Comparison of ENCODE assay signal across 8 mouse cellular contexts in genomic region chr14:29178695-29179396, GRCm38 (mm10).
DNase-seq lines count a peak whose midpoint lies in the region; ATAC-seq and TF ChIP-seq lines count a peak whose summit lies in the region.

No protein-coding gene starts in this region.

- peak overlapping the region; percentile 32 for H3K4me2 ChIP-seq in heart, embryonic 12.5 days
- peak overlapping the region; percentile 38 for H3K4me2 ChIP-seq in hindbrain, postnatal 0 days (ENCODE audit: low read depth, low read length)
- peak overlapping the region; percentile 12; the same call in 1 of the 2 replicates for H3K4me2 ChIP-seq in midbrain, embryonic 13.5 days (replicated peaks)

- peak overlapping the region; percentile 44 for H3K27ac ChIP-seq in heart, embryonic 12.5 days (ENCODE audit: poor library complexity, severe bottlenecking)
- H3K27ac ChIP-seq in forebrain, embryonic 10.5 days = peak overlapping the region; percentile 71
- H3K27ac ChIP-seq in hindbrain, postnatal 0 days = peak overlapping the region; percentile 45
- peak overlapping the region; percentile 51 for H3K27ac ChIP-seq in midbrain, embryonic 13.5 days

- H3K4me3 ChIP-seq in heart, embryonic 12.5 days = no peak overlapping the region
- no peak overlapping the region for H3K4me3 ChIP-seq in forebrain, embryonic 10.5 days
- no peak overlapping the region for H3K4me3 ChIP-seq in hindbrain, postnatal 0 days (ENCODE audit: low read length)
- no peak overlapping the region for H3K4me3 ChIP-seq in midbrain, embryonic 13.5 days (replicated peaks)

- no peaks in the 10 kb centered on the region for H3K36me3 ChIP-seq in heart, embryonic 12.5 days
- H3K36me3 ChIP-seq in forebrain, embryonic 10.5 days (replicated peaks) = no peaks in the 10 kb centered on the region
- no peaks in the 10 kb centered on the region for H3K36me3 ChIP-seq in hindbrain, postnatal 0 days (ENCODE audit: insufficient read depth, low read length)
- no peaks in the 10 kb centered on the region for H3K36me3 ChIP-seq in midbrain, embryonic 13.5 days

- WGBS in heart, embryonic 12.5 days = 43% methylated on average over 15 of the region's 15 CpGs
- WGBS in forebrain, embryonic 10.5 days = 49% methylated on average over 15 of the region's 15 CpGs
- 10% methylated on average over 15 of the region's 15 CpGs for WGBS in hindbrain, postnatal 0 days
- WGBS in midbrain, embryonic 13.5 days = 8% methylated on average over 15 of the region's 15 CpGs

- no peak overlapping the region for H3K9ac ChIP-seq in heart, embryonic 12.5 days
- H3K9ac ChIP-seq in hindbrain, postnatal 0 days (replicated peaks; ENCODE audit: low read length) = no peak overlapping the region
- H3K9ac ChIP-seq in midbrain, embryonic 13.5 days (replicated peaks) = no peak overlapping the region

- no peak for TF ChIP-seq CTCF in hindbrain, postnatal 0 days (IDR thresholded peaks at IDR 0.05; ENCODE audit: low read depth)

- H3K9me3 ChIP-seq in heart, embryonic 12.5 days (replicated peaks) = no peaks in the 10 kb centered on the region
- no peaks in the 10 kb centered on the region for H3K9me3 ChIP-seq in forebrain, embryonic 10.5 days
- H3K9me3 ChIP-seq in hindbrain, postnatal 0 days (ENCODE audit: low read length) = no peaks in the 10 kb centered on the region
- no peaks in the 10 kb centered on the region for H3K9me3 ChIP-seq in midbrain, embryonic 13.5 days

- no peak for DNase-seq in heart, adult 8-10 months (ENCODE audit: low spot score)
- peak; percentile 49 for DNase-seq in forebrain, embryonic 10.5 days (ENCODE audit: extremely low spot score, low spot score)
- DNase-seq in hindbrain, postnatal 0 days (ENCODE audit: low spot score) = peak; percentile 82
- DNase-seq in cerebellum, postnatal 14 days = no peak

- ATAC-seq in heart, embryonic 12.5 days (ENCODE audit: insufficient number of reproducible peaks, low FRiP score) = peak; percentile 63; the same call in 1 of the 2 replicates
- peak; percentile 95 for ATAC-seq in hindbrain, postnatal 0 days
- peak; percentile 88 for ATAC-seq in midbrain, embryonic 13.5 days
- no peak for ATAC-seq in megakaryocyte progenitor cell, adult 5-6 weeks (replicated peaks; ENCODE audit: poor library complexity)
- ATAC-seq in activated CD4-positive, CD25-positive, alpha-beta regulatory T cell, adult 4 months = no peak

- H3K27me3 ChIP-seq in heart, embryonic 12.5 days (replicated peaks) = no peaks in the 10 kb centered on the region
- no peaks in the 10 kb centered on the region; the same call in 1 of the 2 replicates for H3K27me3 ChIP-seq in forebrain, embryonic 10.5 days (ENCODE audit: poor library complexity, severe bottlenecking)
- no peaks in the 10 kb centered on the region for H3K27me3 ChIP-seq in hindbrain, postnatal 0 days (ENCODE audit: insufficient read depth, low read length)
- peaks cover 6% of the 10 kb centered on the region; the same call in 1 of the 2 replicates for H3K27me3 ChIP-seq in midbrain, embryonic 13.5 days

- peaks cover 11% of the 10 kb centered on the region; the same call in 1 of the 2 replicates for H3K4me1 ChIP-seq in heart, embryonic 12.5 days (replicated peaks)
- H3K4me1 ChIP-seq in forebrain, embryonic 10.5 days = peaks cover 21% of the 10 kb centered on the region
- H3K4me1 ChIP-seq in hindbrain, postnatal 0 days (ENCODE audit: insufficient read depth, low read length) = peaks cover 12% of the 10 kb centered on the region
- peaks cover 19% of the 10 kb centered on the region for H3K4me1 ChIP-seq in midbrain, embryonic 13.5 days (replicated peaks)

Comparison
In these comparisons a context has a peak if more than half of its experiments do, and no peak if none do; other contexts are left out.
1. ATAC-seq: peak in heart, embryonic 12.5 days (single experiment), hindbrain, postnatal 0 days (single experiment) and midbrain, embryonic 13.5 days (single experiment); none in megakaryocyte progenitor cell, adult 5-6 weeks (single experiment) and activated CD4-positive, CD25-positive, alpha-beta regulatory T cell, adult 4 months (single experiment).
2. DNase-seq: peak in forebrain, embryonic 10.5 days (single experiment) and hindbrain, postnatal 0 days (single experiment); none in heart, adult 8-10 months (single experiment) and cerebellum, postnatal 14 days (0 of 2).
3. Peak in every context shown above with its lines, with median percentiles within 50 percentile points of each other: H3K27ac ChIP-seq and H3K4me2 ChIP-seq.